Mouse (Mus musculus) ES-E14 (cell line): ENCODE measurements around the gene Dnajb6. TPM values are rescaled to one million over a fixed set of nuclear protein-coding genes. Genes with fewer than 3 reads are reported as not detected.
"Not testable (repeated sequence)": the region's sequence is repeated elsewhere in the genome, so short reads cannot be mapped to it uniquely, and the experiment has no call there.

Experiments
- DNase-seq: peaks from one replicate; pipeline ENCODE4 v3.0.0-alpha.2; 2013; ENCODE audit warnings: low read depth, low spot score
- H3K27ac ChIP-seq: 2 replicates; pipeline ENCODE4 v1.5.1; 2012; ENCODE audit warnings: low read depth, mild to moderate bottlenecking, low read length, moderate library complexity, mixed read lengths; ENCODE audit not compliant: poor library complexity, insufficient read depth, severe bottlenecking
- H3K36me3 ChIP-seq: 2 replicates; pipeline ENCODE4 v1.6.1; 2012; ENCODE audit warnings: mild to moderate bottlenecking, low read length, moderate library complexity, mixed read lengths; ENCODE audit not compliant: control insufficient read depth, poor library complexity, insufficient read depth, severe bottlenecking
- H3K4me1 ChIP-seq, 2 experiments: fragments of 150-350 bp in 1 of 2; sonication (generic) in 1 of 2; 2 replicates each; pipeline ENCODE4 v1.6.1; 2012; ENCODE audit warnings: low read length in 2 of 2, mild to moderate bottlenecking in 1 of 2, mixed read lengths in 1 of 2; ENCODE audit not compliant: control insufficient read depth in 2 of 2, insufficient read depth in 2 of 2, poor library complexity in 1 of 2
- H3K4me3 ChIP-seq, 2 experiments: fragments of 150-350 bp in 1 of 2; sonication (generic) in 1 of 2; 2 replicates each; pipeline ENCODE4 v1.5.1; 2012; ENCODE audit warnings: low read length in 2 of 2, low read depth in 1 of 2, mild to moderate bottlenecking in 1 of 2, mixed read lengths in 1 of 2; ENCODE audit not compliant: insufficient read depth in 1 of 2, poor library complexity in 1 of 2, severe bottlenecking in 1 of 2
- H3K9ac ChIP-seq: 2 replicates; pipeline ENCODE4 v1.6.1; 2012; ENCODE audit warnings: low read depth, mild to moderate bottlenecking, low read length, mixed read lengths; ENCODE audit not compliant: poor library complexity, insufficient read depth, severe bottlenecking
- H3K9me3 ChIP-seq: fragments of 150-350 bp; sonication (generic); 2 replicates; pipeline ENCODE4 v1.6.1; 2012; ENCODE audit warnings: low read depth, mild to moderate bottlenecking, low read length; ENCODE audit not compliant: control insufficient read depth, insufficient read depth
- CHD2 ChIP-seq: IDR thresholded peaks from 2 replicates; pipeline ENCODE4 v1.6.1; 2014; ENCODE audit warnings: mild to moderate bottlenecking, low read depth, low read length, inconsistent platforms
- HCFC1 ChIP-seq: IDR thresholded peaks from 2 replicates; pipeline ENCODE4 v1.6.1; 2012; ENCODE audit warnings: low read length, inconsistent platforms, borderline replicate concordance; ENCODE audit not compliant: insufficient read depth
- MAFK ChIP-seq: IDR thresholded peaks from 2 replicates; pipeline ENCODE4 v1.6.1; 2014; ENCODE audit warnings: mild to moderate bottlenecking, low read depth, low read length, inconsistent platforms; ENCODE audit not compliant: insufficient read depth
- ZC3H11A ChIP-seq: IDR thresholded peaks from 2 replicates; pipeline ENCODE4 v1.6.1; 2012; ENCODE audit warnings: low read depth, mild to moderate bottlenecking, inconsistent platforms, low read length, borderline replicate concordance
- ZNF384 ChIP-seq: IDR thresholded peaks from 2 replicates; pipeline ENCODE4 v1.6.1; 2012; ENCODE audit warnings: low read depth, low read length, inconsistent platforms
- in situ Hi-C, 2 experiments: fragments of 600-800 bp; cut with MboI; formaldehyde crosslinking; loops; one replicate each; pipeline ENCODE4 v1.15.1; 2025; ENCODE audit warnings: low sequenced_read_pairs in 2 of 2, inconsistent platforms in 1 of 2; ENCODE audit not compliant: unreplicated experiment in 2 of 2
- total RNA-seq: library from RNA; depleted of rRNA; stranded (reverse); fragments of 300-350 nt; gene quantifications from 2 replicates; pipeline ENCODE4 v1.2.3, GENCODE M21; 2012

Dnajb6 gene
- total RNA-seq, 1 experiment, result 224 TPM

DNA sequence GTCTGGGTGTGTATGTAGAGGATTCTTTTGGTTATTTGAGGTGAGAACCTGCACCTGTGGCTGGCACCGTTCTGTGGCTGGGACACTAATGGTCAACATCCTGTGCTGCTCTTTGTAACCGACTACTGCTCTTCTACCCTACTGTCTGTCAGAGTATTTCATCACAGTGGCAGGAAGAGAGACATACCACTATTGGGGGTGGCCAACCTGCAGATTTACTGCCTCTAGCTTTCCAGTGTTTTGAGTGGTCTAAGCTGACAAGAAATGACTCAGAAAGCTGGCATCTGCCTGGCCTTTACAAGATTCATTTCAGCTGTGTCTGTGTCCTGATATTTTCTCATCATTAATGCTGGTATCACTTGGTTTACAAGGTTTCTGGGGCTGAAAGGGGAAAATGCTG lies 36.5 kb downstream of the Dnajb6 start:
- Histone ChIP-seq H3K9ac (no peak overlapping the region), H3K36me3 (peaks cover 28% of the 10 kb centered on the region), H3K9me3 (no peaks in the 10 kb centered on the region), H3K4me1 (no peaks in the 10 kb centered on the region), H3K4me3 (no peak overlapping the region), H3K27ac (no peak overlapping the region)
- in situ Hi-C loops, result no loop called here
- DNase-seq, result no peak
- TF ChIP-seq ZC3H11A (no peak), MAFK (no peak), CHD2 (no peak), ZNF384 (no peak), HCFC1 (no peak)

DNA sequence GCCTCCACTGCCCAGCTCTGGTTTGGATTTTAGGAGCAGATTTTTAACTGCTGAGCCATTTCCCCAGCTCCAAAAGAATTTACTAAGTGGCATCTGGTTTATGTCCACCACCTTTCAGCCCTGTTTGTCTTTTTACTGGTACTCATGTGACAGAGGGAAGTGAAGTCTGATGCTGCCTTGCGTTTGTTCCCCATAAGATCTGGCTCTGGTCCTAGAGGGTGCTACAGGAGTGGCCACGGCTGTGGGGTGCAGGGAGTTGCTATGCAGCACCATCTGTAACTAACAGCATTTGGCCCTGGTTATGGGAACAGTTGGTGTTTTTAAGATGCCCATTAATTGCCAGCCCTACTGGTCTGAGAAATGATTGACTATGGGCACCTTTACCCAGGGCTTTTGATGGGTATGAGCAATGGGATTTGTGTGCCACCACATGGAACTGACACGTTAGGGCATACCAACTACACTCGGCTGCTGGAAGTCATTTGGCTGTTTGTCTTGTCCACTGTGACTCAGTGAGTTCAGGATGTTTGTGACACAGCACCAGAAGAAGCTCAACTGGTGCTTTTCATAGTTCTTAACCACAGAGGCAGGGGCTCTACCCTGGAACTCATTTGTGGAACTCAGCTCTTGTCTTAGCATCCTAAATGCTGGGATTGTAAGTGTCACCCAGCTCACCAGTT lies 37.3 kb downstream of the Dnajb6 start:
- TF ChIP-seq ZC3H11A, result no peak
- TF ChIP-seq MAFK, result no peak
- TF ChIP-seq CHD2, result no peak
- no peak for TF ChIP-seq ZNF384
- TF ChIP-seq HCFC1, result no peak
- no peak for DNase-seq
- in situ Hi-C loops, result no loop called here
- no peaks in the 10 kb centered on the region for H3K4me1 ChIP-seq
- H3K4me3 ChIP-seq, result no peak overlapping the region
- no peak overlapping the region for H3K9ac ChIP-seq
- peaks cover 36% of the 10 kb centered on the region for H3K36me3 ChIP-seq
- no peak overlapping the region for H3K27ac ChIP-seq
- H3K9me3 ChIP-seq, result no peaks in the 10 kb centered on the region

DNA sequence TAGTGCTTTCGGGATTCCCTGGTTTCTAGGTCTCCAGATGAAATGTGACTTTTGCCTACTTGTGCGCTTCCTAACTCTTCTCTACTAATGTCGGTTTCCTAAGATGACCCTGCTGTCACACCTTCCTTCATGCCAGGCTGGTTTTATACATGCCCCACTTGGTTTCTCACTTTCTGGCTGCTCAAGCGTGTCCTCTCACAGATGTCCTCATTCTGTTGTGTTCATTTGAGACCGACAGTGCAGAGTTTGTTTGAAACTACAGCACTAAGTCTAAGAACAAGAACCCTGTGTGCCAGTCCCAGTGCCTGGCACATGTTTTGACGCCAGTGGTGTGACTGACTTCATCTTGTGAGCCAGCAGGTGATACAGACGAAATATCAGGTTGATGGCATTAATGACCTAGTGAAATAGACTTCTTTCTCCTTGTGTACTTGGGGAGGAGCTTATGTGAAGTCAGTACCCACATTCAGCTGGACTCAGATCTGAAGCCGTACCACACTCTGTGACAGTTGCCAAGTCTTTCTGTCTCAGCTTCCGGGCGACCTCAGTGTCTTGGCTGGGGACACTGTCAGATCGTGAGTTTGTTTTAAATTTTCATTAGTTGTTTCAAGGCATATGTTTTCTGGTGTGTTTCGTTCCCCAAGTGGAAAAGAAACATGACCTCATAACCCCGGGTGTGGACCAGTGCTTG lies 38.1 kb downstream of the Dnajb6 start:
- no peak overlapping the region for H3K4me3 ChIP-seq
- peaks cover 36% of the 10 kb centered on the region for H3K36me3 ChIP-seq

DNA sequence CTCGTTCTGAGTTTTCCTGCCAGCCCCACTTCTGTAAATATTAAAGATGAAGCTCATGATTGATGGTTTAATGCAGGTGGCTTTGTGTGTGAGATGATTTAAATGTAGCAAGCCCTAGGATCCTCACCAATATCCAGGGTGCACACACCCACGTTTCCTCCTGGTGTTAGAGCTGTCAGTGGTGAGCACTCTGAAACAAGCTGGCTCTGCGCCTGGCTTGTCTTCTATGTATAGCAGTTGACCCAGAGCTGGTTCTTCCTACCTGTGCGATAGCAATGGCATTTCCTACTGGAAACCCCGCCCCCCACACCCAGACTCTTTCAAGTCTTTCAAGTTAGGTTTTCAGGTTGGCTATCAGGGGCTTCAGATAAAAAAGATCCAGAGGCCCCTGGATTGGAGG lies 39.9 kb downstream of the Dnajb6 start:
- Histone ChIP-seq H3K4me3 (no peak overlapping the region), H3K9ac (no peak overlapping the region), H3K4me1 (no peaks in the 10 kb centered on the region), H3K27ac (no peak overlapping the region), H3K9me3 (no peaks in the 10 kb centered on the region), H3K36me3 (peaks cover 41% of the 10 kb centered on the region)
- DNase-seq, result no peak
- in situ Hi-C loops, result no loop called here
- TF ChIP-seq CHD2, result no peak
- TF ChIP-seq HCFC1, result no peak
- TF ChIP-seq ZNF384, result no peak
- TF ChIP-seq MAFK, result no peak
- TF ChIP-seq ZC3H11A, result no peak

More for the DNA sequence above, 38.1 kb downstream of the Dnajb6 start:
- Histone ChIP-seq H3K9me3 (no peaks in the 10 kb centered on the region), H3K27ac (no peak overlapping the region), H3K9ac (no peak overlapping the region), H3K4me1 (no peaks in the 10 kb centered on the region)
- TF ChIP-seq MAFK (no peak), ZNF384 (no peak), ZC3H11A (no peak), CHD2 (no peak), HCFC1 (no peak)
- in situ Hi-C loops, result no loop called here
- DNase-seq, result no peak

DNA sequence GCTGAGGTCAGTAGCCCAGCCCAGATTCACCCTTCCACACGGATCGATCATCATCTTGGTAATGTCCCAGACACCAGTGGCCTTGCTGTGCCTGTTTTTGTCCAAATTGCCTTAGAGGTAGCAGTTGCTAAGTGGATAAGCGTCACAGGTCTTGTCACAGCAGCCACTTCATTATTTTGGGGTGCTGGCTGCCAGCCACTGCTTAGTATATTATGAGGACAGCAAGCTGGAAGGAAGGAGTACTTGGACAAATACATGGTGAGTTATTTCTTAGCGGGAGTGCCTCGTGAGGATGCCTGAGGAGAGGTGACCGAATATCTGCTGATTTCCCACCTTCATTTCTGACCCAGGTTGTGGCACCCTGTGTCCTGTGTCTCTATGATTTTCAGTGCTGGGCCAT lies 42.5 kb downstream of the Dnajb6 start:
- peaks cover 0 to 7% of the 10 kb centered on the region in 2 experiments; a peak in 1 of 4 replicates for H3K4me1 ChIP-seq
- no peak for TF ChIP-seq HCFC1
- H3K9me3 ChIP-seq, result no peaks in the 10 kb centered on the region
- in situ Hi-C loops, result no loop called here
- DNase-seq, result no peak
- H3K27ac ChIP-seq, result no peak overlapping the region
- no peak overlapping the region for H3K4me3 ChIP-seq
- H3K9ac ChIP-seq, result no peak overlapping the region
- peaks cover 51% of the 10 kb centered on the region for H3K36me3 ChIP-seq

DNA sequence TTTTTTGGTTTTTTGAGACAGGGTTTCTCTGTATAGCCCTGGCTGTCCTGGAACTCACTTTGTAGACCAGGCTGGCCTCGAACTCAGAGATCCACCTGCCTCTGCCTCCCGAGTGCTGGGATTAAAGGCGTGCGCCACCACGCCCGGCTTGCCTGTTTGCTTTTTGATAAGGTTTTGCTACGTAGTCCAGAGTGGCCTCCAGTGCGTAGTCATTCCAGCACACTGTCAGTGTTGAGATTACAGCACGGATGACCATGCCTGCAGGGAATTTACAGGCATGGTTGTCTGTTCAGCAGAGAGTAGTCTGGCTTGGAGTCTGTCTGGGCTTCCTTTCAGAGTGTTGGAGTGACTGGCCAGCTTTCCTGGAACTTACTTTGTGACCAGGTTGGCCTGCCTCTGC lies 44.2 kb downstream of the Dnajb6 start:
- H3K4me1 ChIP-seq, H3K4me3 ChIP-seq, DNase-seq, H3K9me3 ChIP-seq, H3K27ac ChIP-seq, H3K9ac ChIP-seq, in situ Hi-C loops: not testable (repeated sequence)
- peaks cover 50% of the 10 kb centered on the region for H3K36me3 ChIP-seq
